Mouse (Mus musculus) E14TG2a.4 (cell line): ENCODE results near the gene Btbd35f13.
"Not testable (repeated sequence)": the region's sequence is repeated elsewhere in the genome, so short reads cannot be mapped to it uniquely, and the experiment has no call there.

Experiments used
- CTCF ChIP-seq: conservative IDR thresholded peaks from 2 replicates; pipeline ENCODE4 v1.5.1; 2014; ENCODE audit warnings: low read length
- NANOG ChIP-seq: IDR thresholded peaks from 2 replicates; pipeline ENCODE4 v1.6.1; 2014; ENCODE audit warnings: borderline replicate concordance, low read length, mixed read lengths

GRCm38 (mm10) chrX:33656872-33657271 lies at the start of gene Btbd35f13:
- not testable (repeated sequence) for TF ChIP-seq CTCF, NANOG
